Mouse (Mus musculus) E14TG2a.4 (cell line): ENCODE results near the gene Ube2l3.

Experiments used
- CTCF ChIP-seq: conservative IDR thresholded peaks from 2 replicates; pipeline ENCODE4 v1.5.1; 2014; ENCODE audit warnings: low read length
- POU5F1 ChIP-seq: IDR thresholded peaks from 2 replicates; pipeline ENCODE4 v1.6.1; 2014; ENCODE audit warnings: low read length, borderline replicate concordance

DNA sequence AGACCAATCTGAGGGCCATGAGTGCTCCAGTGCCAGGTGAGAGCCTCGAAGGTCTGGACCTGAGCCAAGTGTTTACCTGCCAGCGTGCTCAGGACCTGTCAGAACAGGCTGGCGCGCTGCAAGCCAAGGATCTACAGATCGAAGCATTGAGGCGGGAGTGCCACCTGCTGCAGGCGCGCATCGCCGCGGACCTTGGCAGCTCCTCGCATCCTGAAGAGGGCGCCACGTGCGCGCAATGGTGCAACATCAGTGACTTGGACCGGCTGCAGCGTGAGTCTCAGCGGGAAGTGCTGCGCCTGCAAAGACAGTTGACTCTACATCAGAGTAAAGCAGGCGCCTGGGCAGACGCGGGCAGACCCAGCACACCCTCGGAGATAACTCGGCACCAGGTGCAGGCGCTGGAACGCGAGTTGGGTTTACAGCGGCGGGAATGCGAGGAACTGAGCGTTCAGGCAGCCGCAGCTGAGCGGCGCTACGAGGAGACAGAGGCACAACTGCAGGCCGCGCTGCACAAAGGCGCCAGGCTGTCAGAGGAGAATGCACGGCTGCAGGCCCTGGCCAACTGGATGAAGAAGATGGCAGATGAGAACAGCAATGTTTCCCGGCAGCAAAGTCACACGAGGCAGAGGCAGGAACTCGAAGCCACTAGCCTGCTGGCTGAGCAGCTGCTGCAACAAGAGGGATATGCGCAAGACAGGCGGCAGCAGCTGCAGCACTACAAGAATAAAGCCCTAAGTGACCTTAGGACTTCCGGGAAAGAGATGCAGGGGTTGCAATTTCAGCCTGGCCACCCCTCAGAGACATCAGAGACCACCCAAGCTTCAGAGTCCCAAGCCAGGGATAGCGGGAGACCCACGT is 7.8 kb upstream of the Ube2l3 start:
- TF ChIP-seq CTCF (peak; percentile 39), POU5F1 (no peak)
